Mouse (Mus musculus): ENCODE measurements around the gene Foxo1. TPM values are rescaled to one million over a fixed set of nuclear protein-coding genes. Genes with fewer than 3 reads are reported as not detected.
A peak's percentile ranks its signal among the peaks of the same experiment; 100 is the strongest.

The Foxo1 gene
- polyA plus RNA-seq, 1 experiment from 2014 or later: 6.9 TPM

GRCm38 (mm10) chr3:52296224-52296760, 28.2 kb downstream of the Foxo1 start:
- no peak for ATAC-seq (replicated peaks; ENCODE audit: low FRiP score)
- Histone ChIP-seq H3K9me3 (replicated peaks) (no peaks in the 10 kb centered on the region), H3K36me3 (no peaks in the 10 kb centered on the region), H3K4me3 (replicated peaks) (no peak overlapping the region), H3K27me3 (no peaks in the 10 kb centered on the region), H3K27ac (no peak overlapping the region), H3K9ac (no peak overlapping the region), H3K4me1 (peaks cover 48% of the 10 kb centered on the region), H3K4me2 (no peak overlapping the region)
- 74% methylated on average over 7 of the region's 7 CpGs for WGBS

- WGBS: 79% methylated on average over 15 of the region's 15 CpGs
- Histone ChIP-seq H3K4me2 (no peak overlapping the region), H3K4me1 (peaks cover 48% of the 10 kb centered on the region), H3K9me3 (replicated peaks) (no peaks in the 10 kb centered on the region), H3K36me3 (no peaks in the 10 kb centered on the region), H3K9ac (no peak overlapping the region), H3K27me3 (no peaks in the 10 kb centered on the region), H3K4me3 (replicated peaks) (no peak overlapping the region), H3K27ac (no peak overlapping the region)
- ATAC-seq (replicated peaks; ENCODE audit: low FRiP score): no peak
Observed at GRCm38 (mm10) chr3:52297291-52298018, 29.3 kb downstream of the Foxo1 start.

GRCm38 (mm10) chr3:52298683-52299082, 30.5 kb downstream of the Foxo1 start:
- no peak overlapping the region for H3K27ac ChIP-seq
- no peak for ATAC-seq (replicated peaks; ENCODE audit: low FRiP score)
- H3K36me3 ChIP-seq: no peaks in the 10 kb centered on the region
- no peak overlapping the region for H3K4me3 ChIP-seq (replicated peaks)
- no peak overlapping the region for H3K9ac ChIP-seq
- H3K4me2 ChIP-seq: no peak overlapping the region
- peaks cover 36% of the 10 kb centered on the region for H3K4me1 ChIP-seq
- no peaks in the 10 kb centered on the region for H3K9me3 ChIP-seq (replicated peaks)
- 63% methylated on average over 4 of the region's 4 CpGs for WGBS
- H3K27me3 ChIP-seq: no peaks in the 10 kb centered on the region

- WGBS: 49% methylated on average over 2 of the region's 2 CpGs
- no peak overlapping the region for H3K4me3 ChIP-seq (replicated peaks)
Observed at GRCm38 (mm10) chr3:52299376-52299775, 31.2 kb downstream of the Foxo1 start.

GRCm38 (mm10) chr3:52300517-52300916, 32.4 kb downstream of the Foxo1 start:
- ATAC-seq (replicated peaks; ENCODE audit: low FRiP score): no peak
- 69% methylated on average over 6 of the region's 6 CpGs for WGBS
- no peaks in the 10 kb centered on the region for H3K36me3 ChIP-seq

More at GRCm38 (mm10) chr3:52299376-52299775, 31.2 kb downstream of the Foxo1 start:
- H3K9ac ChIP-seq: no peak overlapping the region
- H3K27ac ChIP-seq: no peak overlapping the region
- H3K27me3 ChIP-seq: no peaks in the 10 kb centered on the region
- no peaks in the 10 kb centered on the region for H3K36me3 ChIP-seq
- peaks cover 29% of the 10 kb centered on the region for H3K4me1 ChIP-seq
- ATAC-seq (replicated peaks; ENCODE audit: low FRiP score): 0 out of 2 replicates have a peak, but pooled peaks have one; percentile 29
- H3K9me3 ChIP-seq (replicated peaks): no peaks in the 10 kb centered on the region
- H3K4me2 ChIP-seq: no peak overlapping the region

GRCm38 (mm10) chr3:52303301-52303700, 35.2 kb downstream of the Foxo1 start:
- no peaks in the 10 kb centered on the region for H3K27me3 ChIP-seq
- H3K36me3 ChIP-seq: no peaks in the 10 kb centered on the region
- H3K4me2 ChIP-seq: no peak overlapping the region
- H3K27ac ChIP-seq: no peak overlapping the region
- no peak for ATAC-seq (replicated peaks; ENCODE audit: low FRiP score)
- WGBS: 76% methylated on average over 5 of the region's 5 CpGs
- H3K9me3 ChIP-seq (replicated peaks): no peaks in the 10 kb centered on the region
- H3K9ac ChIP-seq: no peak overlapping the region
- H3K4me1 ChIP-seq: peaks cover 26% of the 10 kb centered on the region
- no peak overlapping the region for H3K4me3 ChIP-seq (replicated peaks)

More at GRCm38 (mm10) chr3:52300517-52300916, 32.4 kb downstream of the Foxo1 start:
- H3K9ac ChIP-seq: no peak overlapping the region
- no peak overlapping the region for H3K4me3 ChIP-seq (replicated peaks)
- no peak overlapping the region for H3K4me2 ChIP-seq
- H3K27ac ChIP-seq: no peak overlapping the region
- peaks cover 29% of the 10 kb centered on the region for H3K4me1 ChIP-seq
- H3K27me3 ChIP-seq: no peaks in the 10 kb centered on the region
- no peaks in the 10 kb centered on the region for H3K9me3 ChIP-seq (replicated peaks)

- WGBS: 54% methylated on average over 5 of the region's 5 CpGs
Observed at GRCm38 (mm10) chr3:52308586-52309321, 40.6 kb downstream of the Foxo1 start.

GRCm38 (mm10) chr3:52320516-52321270, 52.6 kb downstream of the Foxo1 start:
- 92% methylated on average over 12 of the region's 12 CpGs for WGBS
- no peak for ATAC-seq (replicated peaks; ENCODE audit: low FRiP score)
- H3K27ac ChIP-seq: no peak overlapping the region
- H3K4me2 ChIP-seq: no peak overlapping the region
- no peaks in the 10 kb centered on the region for H3K36me3 ChIP-seq
- no peaks in the 10 kb centered on the region for H3K9me3 ChIP-seq (replicated peaks)
- H3K9ac ChIP-seq: no peak overlapping the region
- H3K27me3 ChIP-seq: no peaks in the 10 kb centered on the region
- peaks cover 13% of the 10 kb centered on the region for H3K4me1 ChIP-seq
- H3K4me3 ChIP-seq (replicated peaks): no peak overlapping the region

More at GRCm38 (mm10) chr3:52308586-52309321, 40.6 kb downstream of the Foxo1 start:
- H3K27ac ChIP-seq: no peak overlapping the region
- no peak overlapping the region for H3K4me2 ChIP-seq
- H3K9me3 ChIP-seq (replicated peaks): no peaks in the 10 kb centered on the region
- H3K4me1 ChIP-seq: 0 out of 2 replicates have a peak, but pooled peaks cover 4% of the 10 kb centered on the region
- H3K4me3 ChIP-seq (replicated peaks): no peak overlapping the region
- ATAC-seq (replicated peaks; ENCODE audit: low FRiP score): no peak
- no peaks in the 10 kb centered on the region for H3K36me3 ChIP-seq
- H3K27me3 ChIP-seq: no peaks in the 10 kb centered on the region
- no peak overlapping the region for H3K9ac ChIP-seq

GRCm38 (mm10) chr3:52322401-52323385, 54.6 kb downstream of the Foxo1 start:
- Histone ChIP-seq H3K4me1 (peaks cover 19% of the 10 kb centered on the region), H3K27ac (0 out of 2 replicates have a peak overlapping the region, but pooled peaks have one; percentile 45), H3K36me3 (no peaks in the 10 kb centered on the region), H3K27me3 (no peaks in the 10 kb centered on the region), H3K4me3 (replicated peaks) (no peak overlapping the region), H3K9ac (no peak overlapping the region), H3K9me3 (replicated peaks) (no peaks in the 10 kb centered on the region), H3K4me2 (no peak overlapping the region)
- 30% methylated on average over 9 of the region's 9 CpGs for WGBS
- no peak for ATAC-seq (replicated peaks; ENCODE audit: low FRiP score)

- peaks cover 19% of the 10 kb centered on the region for H3K4me1 ChIP-seq
- no peaks in the 10 kb centered on the region for H3K27me3 ChIP-seq
- H3K9ac ChIP-seq: no peak overlapping the region
- H3K4me3 ChIP-seq (replicated peaks): no peak overlapping the region
- no peaks in the 10 kb centered on the region for H3K36me3 ChIP-seq
- WGBS: 95% methylated on average over 5 of the region's 5 CpGs
- ATAC-seq (replicated peaks; ENCODE audit: low FRiP score): no peak
- H3K27ac ChIP-seq: no peak overlapping the region
- H3K9me3 ChIP-seq (replicated peaks): no peaks in the 10 kb centered on the region
- no peak overlapping the region for H3K4me2 ChIP-seq
Observed at GRCm38 (mm10) chr3:52325006-52325405, 56.9 kb downstream of the Foxo1 start.

- Histone ChIP-seq H3K4me3 (replicated peaks) (no peak overlapping the region), H3K27ac (no peak overlapping the region), H3K9ac (no peak overlapping the region), H3K36me3 (no peaks in the 10 kb centered on the region), H3K4me1 (peaks cover 19% of the 10 kb centered on the region), H3K9me3 (replicated peaks) (no peaks in the 10 kb centered on the region), H3K4me2 (no peak overlapping the region), H3K27me3 (no peaks in the 10 kb centered on the region)
- WGBS: 85% methylated on average over 6 of the region's 6 CpGs
- no peak for ATAC-seq (replicated peaks; ENCODE audit: low FRiP score)
Observed at GRCm38 (mm10) chr3:52326687-52327086, 58.6 kb downstream of the Foxo1 start.
